Mouse (Mus musculus) forebrain, embryonic 12.5 days (tissue): Measurements from ENCODE around the gene Chchd10. TPM values are rescaled to one million over a fixed set of nuclear protein-coding genes. Genes with fewer than 3 reads are reported as not detected.

ENCODE experiments used
- ATAC-seq: fragments of 200-750 bp; cut with Nextera tagmentation; 2 replicates; pipeline ENCODE4 v1.8.0; 2017; ENCODE audit warnings: moderate TSS enrichment; ENCODE audit not compliant: low FRiP score
- H3K27ac ChIP-seq: fragments of 300-500 bp; sonication (generic); 2 replicates; pipeline ENCODE4 v1.5.1; 2016; ENCODE audit warnings: mild to moderate bottlenecking
- H3K27me3 ChIP-seq: fragments of 300-500 bp; sonication (generic); 2 replicates; pipeline ENCODE4 v1.6.1; 2016; ENCODE audit warnings: mild to moderate bottlenecking
- H3K36me3 ChIP-seq: fragments of 300-500 bp; sonication (generic); replicated peaks from 2 replicates; pipeline ENCODE4 v1.6.1; 2016; ENCODE audit warnings: mild to moderate bottlenecking
- H3K4me1 ChIP-seq: fragments of 300-500 bp; sonication (generic); 2 replicates; pipeline ENCODE4 v1.6.1; 2016
- H3K4me2 ChIP-seq: fragments of 300-500 bp; sonication (generic); 2 replicates; pipeline ENCODE4 v1.6.1; 2016; ENCODE audit warnings: mild to moderate bottlenecking, moderate library complexity
- H3K4me3 ChIP-seq: fragments of 300-500 bp; sonication (generic); replicated peaks from 2 replicates; pipeline ENCODE4 v1.5.1; 2016; ENCODE audit warnings: mild to moderate bottlenecking
- H3K9ac ChIP-seq: fragments of 300-500 bp; sonication (generic); 2 replicates; pipeline ENCODE4 v1.6.1; 2016; ENCODE audit warnings: mild to moderate bottlenecking
- H3K9me3 ChIP-seq: fragments of 300-500 bp; sonication (generic); 2 replicates; pipeline ENCODE4 v1.6.1; 2016
- WGBS: fragments of 180-500 bp; shearing (Covaris S2); methylation state at CpG from one replicate; pipeline ENCODE4 v1.1.7; 2016; 5-methylcytosine and 5-hydroxymethylcytosine counted together
- polyA plus RNA-seq: library from polyadenylated mRNA; unstranded; fragments of >200 nt; fragmentation: Nextera tagmentation; extraction: Ambion mirVana; gene quantifications from 2 replicates; pipeline ENCODE4 v1.2.1, GENCODE M21; 2016

Chchd10 gene
- polyA plus RNA-seq, 1 experiment from 2014 or later = 7.6 TPM

GRCm38 (mm10) chr10:75944066-75944772, 11.3 kb downstream of the Chchd10 start:
- H3K9me3 ChIP-seq = no peaks in the 10 kb centered on the region
- H3K4me2 ChIP-seq = no peak overlapping the region
- peaks cover 16% of the 10 kb centered on the region for H3K4me1 ChIP-seq
- H3K27ac ChIP-seq = no peak overlapping the region
- no peaks in the 10 kb centered on the region for H3K36me3 ChIP-seq
- no peak overlapping the region for H3K4me3 ChIP-seq
- 0 out of 2 replicates have a peak, but pooled peaks have one; percentile 30 for ATAC-seq
- no peak overlapping the region for H3K9ac ChIP-seq
- 29% methylated on average over 11 of the region's 11 CpGs for WGBS
- H3K27me3 ChIP-seq = peaks cover 20% of the 10 kb centered on the region; the same call in 1 of the 2 replicates

GRCm38 (mm10) chr10:75945213-75945612, 12.3 kb downstream of the Chchd10 start:
- no peaks in the 10 kb centered on the region for H3K36me3 ChIP-seq
- H3K27ac ChIP-seq = no peak overlapping the region
- no peak overlapping the region for H3K9ac ChIP-seq
- peaks cover 29% of the 10 kb centered on the region for H3K27me3 ChIP-seq
- ATAC-seq = no peak
- 94% methylated on average over 7 of the region's 7 CpGs for WGBS
- no peaks in the 10 kb centered on the region for H3K9me3 ChIP-seq
- no peak overlapping the region for H3K4me3 ChIP-seq
- H3K4me2 ChIP-seq = no peak overlapping the region
- peaks cover 16% of the 10 kb centered on the region for H3K4me1 ChIP-seq

GRCm38 (mm10) chr10:75945896-75946295, 13.0 kb downstream of the Chchd10 start:
- Histone ChIP-seq H3K4me2 (no peak overlapping the region), H3K36me3 (no peaks in the 10 kb centered on the region), H3K27ac (no peak overlapping the region), H3K9ac (no peak overlapping the region), H3K4me1 (peaks cover 17% of the 10 kb centered on the region), H3K9me3 (no peaks in the 10 kb centered on the region), H3K4me3 (no peak overlapping the region), H3K27me3 (peaks cover 33% of the 10 kb centered on the region)
- 86% methylated on average over 7 of the region's 7 CpGs for WGBS
- ATAC-seq = no peak

GRCm38 (mm10) chr10:75948079-75948478, 15.1 kb downstream of the Chchd10 start:
- H3K4me3 ChIP-seq = no peak overlapping the region
- peaks cover 20% of the 10 kb centered on the region for H3K4me1 ChIP-seq
- H3K36me3 ChIP-seq = no peaks in the 10 kb centered on the region
- no peak for ATAC-seq
- no peak overlapping the region for H3K27ac ChIP-seq
- H3K9ac ChIP-seq = no peak overlapping the region
- peaks cover 31% of the 10 kb centered on the region for H3K27me3 ChIP-seq
- WGBS = 78% methylated on average over 5 of the region's 5 CpGs
- no peaks in the 10 kb centered on the region for H3K9me3 ChIP-seq
- no peak overlapping the region for H3K4me2 ChIP-seq

GRCm38 (mm10) chr10:75949053-75950045, 16.4 kb downstream of the Chchd10 start:
- Histone ChIP-seq H3K4me1 (peaks cover 12% of the 10 kb centered on the region), H3K4me2 (no peak overlapping the region), H3K9ac (no peak overlapping the region), H3K4me3 (no peak overlapping the region), H3K27ac (no peak overlapping the region), H3K27me3 (peaks cover 26% of the 10 kb centered on the region), H3K36me3 (no peaks in the 10 kb centered on the region), H3K9me3 (no peaks in the 10 kb centered on the region)
- no peak for ATAC-seq
- 84% methylated on average over 22 of the region's 22 CpGs for WGBS

GRCm38 (mm10) chr10:75950791-75951210, 17.9 kb downstream of the Chchd10 start:
- peaks cover 26% of the 10 kb centered on the region for H3K27me3 ChIP-seq
- peak overlapping the region; percentile 59 for H3K9ac ChIP-seq
- 3% methylated on average over 23 of the region's 23 CpGs for WGBS
- no peaks in the 10 kb centered on the region for H3K9me3 ChIP-seq
- H3K4me3 ChIP-seq = peak overlapping the region; percentile 44
- peak; percentile 75 for ATAC-seq
- no peaks in the 10 kb centered on the region for H3K36me3 ChIP-seq
- peaks cover 10% of the 10 kb centered on the region; the same call in 1 of the 2 replicates for H3K4me1 ChIP-seq
- H3K27ac ChIP-seq = no peak overlapping the region
- peak overlapping the region; percentile 88 for H3K4me2 ChIP-seq

- WGBS = 6% methylated on average over 13 of the region's 13 CpGs
- Histone ChIP-seq H3K9ac (peak overlapping the region; percentile 59; the same call in 1 of the 2 replicates), H3K4me1 (peaks cover 10% of the 10 kb centered on the region; the same call in 1 of the 2 replicates), H3K9me3 (no peaks in the 10 kb centered on the region), H3K4me3 (peak overlapping the region; percentile 44), H3K27ac (no peak overlapping the region), H3K27me3 (peaks cover 26% of the 10 kb centered on the region), H3K36me3 (no peaks in the 10 kb centered on the region), H3K4me2 (peak overlapping the region; percentile 88)
- ATAC-seq = 0 out of 2 replicates have a peak, but pooled peaks have one; percentile 10
Measured at GRCm38 (mm10) chr10:75951424-75952050, 18.6 kb downstream of the Chchd10 start.

GRCm38 (mm10) chr10:75954381-75954811, 21.5 kb downstream of the Chchd10 start, which contains the start of gene Gm5134:
Gm5134 (plus strand) TSS chr10:75954514.
- Histone ChIP-seq H3K4me2 (peak within 1 kb of the TSS; percentile 35), H3K36me3 (no peaks in the 10 kb centered on the region), H3K4me3 (0 out of 2 replicates have a peak within 1 kb of the TSS, but pooled peaks have one; percentile 2), H3K4me1 (peaks cover 10% of the 10 kb centered on the region; the same call in 1 of the 2 replicates), H3K27ac (no peak within 1 kb of the TSS), H3K9ac (no peak within 1 kb of the TSS), H3K27me3 (peaks cover 18% of the 10 kb centered on the region), H3K9me3 (no peaks in the 10 kb centered on the region)
- WGBS = 34% methylated on average over 20 of the region's 20 CpGs
- no peak for ATAC-seq

GRCm38 (mm10) chr10:75973846-75974245, 40.9 kb downstream of the Chchd10 start:
- 92% methylated on average over 10 of the region's 10 CpGs for WGBS
- H3K9ac ChIP-seq = no peak overlapping the region

GRCm38 (mm10) chr10:75975216-75975615, 42.3 kb downstream of the Chchd10 start:
- Histone ChIP-seq H3K27ac (no peak overlapping the region), H3K4me1 (no peaks in the 10 kb centered on the region), H3K9me3 (no peaks in the 10 kb centered on the region), H3K36me3 (no peaks in the 10 kb centered on the region), H3K9ac (no peak overlapping the region), H3K4me3 (no peak overlapping the region), H3K4me2 (no peak overlapping the region), H3K27me3 (no peaks in the 10 kb centered on the region)
- ATAC-seq = no peak
- 80% methylated on average over 5 of the region's 5 CpGs for WGBS

More at GRCm38 (mm10) chr10:75973846-75974245, 40.9 kb downstream of the Chchd10 start:
- Histone ChIP-seq H3K4me3 (no peak overlapping the region), H3K27ac (no peak overlapping the region), H3K27me3 (no peaks in the 10 kb centered on the region), H3K4me1 (no peaks in the 10 kb centered on the region), H3K36me3 (no peaks in the 10 kb centered on the region), H3K4me2 (no peak overlapping the region), H3K9me3 (no peaks in the 10 kb centered on the region)
- ATAC-seq = no peak

GRCm38 (mm10) chr10:75978119-75978834, 45.3 kb downstream of the Chchd10 start:
- H3K27ac ChIP-seq = no peak overlapping the region
- H3K4me1 ChIP-seq = no peaks in the 10 kb centered on the region
- H3K9me3 ChIP-seq = no peaks in the 10 kb centered on the region
- WGBS = 48% methylated on average over 10 of the region's 10 CpGs
- no peak overlapping the region for H3K4me2 ChIP-seq
- no peak overlapping the region for H3K4me3 ChIP-seq
- no peaks in the 10 kb centered on the region for H3K27me3 ChIP-seq
- H3K36me3 ChIP-seq = no peaks in the 10 kb centered on the region
- no peak for ATAC-seq
- H3K9ac ChIP-seq = no peak overlapping the region
